Mouse (Mus musculus) CD4-positive, CD25-positive, alpha-beta regulatory T cell, adult 4 months (primary cell): ENCODE measurements around the gene Atp8b2. TPM values are rescaled to one million over a fixed set of nuclear protein-coding genes. Genes with fewer than 3 reads are reported as not detected.

Experiments
- ATAC-seq: one replicate; pipeline ENCODE4 v1.8.0; 2017
- polyA plus RNA-seq, 2 experiments: library from polyadenylated mRNA; unstranded; fragments of 100-300 nt; shearing (Covaris generic); gene quantifications; one replicate each; pipeline ENCODE4 v1.2.1; 2017

The Atp8b2 gene
- polyA plus RNA-seq, 2 experiments from 2014 or later, result 17.8 to 24.6 TPM

- no peak for ATAC-seq
Observed at GRCm38 (mm10) chr3:89957880-89958279, 5.4 kb downstream of the Atp8b2 start.

DNA sequence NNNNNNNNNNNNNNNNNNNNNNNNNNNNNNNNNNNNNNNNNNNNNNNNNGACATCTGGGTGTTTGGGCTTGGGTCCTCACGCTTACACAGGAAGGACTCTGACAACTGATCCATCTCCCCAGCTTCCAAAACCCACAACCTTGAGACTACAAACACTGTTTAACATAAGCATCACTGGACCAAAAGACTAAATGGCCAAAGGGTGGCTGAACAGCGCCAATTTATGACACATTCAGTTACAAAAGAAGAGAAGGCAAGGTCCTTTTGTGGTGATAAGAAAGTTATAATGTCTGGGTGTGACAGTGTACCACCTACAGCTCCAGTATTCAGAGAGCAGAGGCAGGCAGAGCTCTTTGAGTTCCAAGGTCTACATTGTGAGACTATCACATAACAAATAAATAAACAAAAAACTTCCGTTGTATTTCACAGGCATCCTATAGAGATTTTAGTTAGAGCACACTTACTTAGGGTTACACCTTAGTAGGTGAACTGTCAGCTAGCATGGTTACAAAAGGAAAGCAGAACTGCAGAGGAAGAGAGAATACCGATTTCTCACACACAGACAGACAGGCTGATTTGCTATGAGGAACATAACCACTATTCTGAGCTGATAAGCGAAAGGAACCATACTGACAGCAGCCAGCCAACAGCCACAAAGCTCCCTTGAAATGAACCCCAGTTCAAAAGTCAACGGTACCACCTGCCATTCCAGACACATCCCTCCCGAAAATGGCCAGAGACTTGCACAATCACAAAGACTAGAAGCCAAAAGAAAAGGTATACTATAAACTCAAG, 6.9 kb downstream of the Atp8b2 start:
- ATAC-seq, result no peak

- ATAC-seq, result peak; percentile 94
Observed at GRCm38 (mm10) chr3:89953420-89953819, 9.9 kb downstream of the Atp8b2 start.

DNA sequence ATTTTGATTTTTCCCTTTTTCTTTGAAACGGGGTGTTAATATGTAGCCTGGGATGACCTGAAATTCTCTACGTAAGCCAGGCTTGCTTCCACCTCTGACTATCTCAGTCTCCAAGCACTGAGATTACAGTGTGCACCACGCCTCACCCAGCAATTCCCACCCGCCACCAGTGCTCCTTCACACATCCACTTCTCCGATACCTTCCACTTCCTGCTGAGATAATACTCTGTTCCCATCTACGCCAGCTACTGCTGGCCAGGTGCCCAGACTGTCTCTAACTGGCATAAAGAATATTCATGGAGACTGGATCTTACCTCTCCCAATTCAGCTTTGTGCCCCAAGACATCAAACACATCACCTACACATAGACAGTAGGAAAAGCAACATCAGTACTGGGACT, 14.7 kb downstream of the Atp8b2 start:
- ATAC-seq, result no peak

DNA sequence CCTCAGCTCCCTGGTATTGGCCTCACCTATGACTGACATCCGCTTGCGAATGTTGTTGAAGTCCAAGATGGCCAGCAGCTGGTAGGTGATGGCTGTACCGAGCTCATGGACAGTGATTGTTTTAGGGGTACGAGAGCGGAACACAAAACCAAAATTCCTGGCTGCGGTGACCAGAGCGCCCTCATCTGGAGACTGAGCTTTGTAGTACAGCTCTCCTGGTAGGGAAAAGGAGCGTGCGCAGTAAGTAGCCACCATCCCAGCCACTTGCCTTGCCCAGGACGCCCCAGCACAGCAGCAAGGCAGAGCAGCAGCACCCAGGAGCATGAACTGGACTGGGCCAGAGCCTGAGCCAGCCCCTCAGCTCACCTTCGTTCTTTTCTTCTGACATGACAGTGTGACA, 15.3 kb downstream of the Atp8b2 start:
- ATAC-seq, result no peak

DNA sequence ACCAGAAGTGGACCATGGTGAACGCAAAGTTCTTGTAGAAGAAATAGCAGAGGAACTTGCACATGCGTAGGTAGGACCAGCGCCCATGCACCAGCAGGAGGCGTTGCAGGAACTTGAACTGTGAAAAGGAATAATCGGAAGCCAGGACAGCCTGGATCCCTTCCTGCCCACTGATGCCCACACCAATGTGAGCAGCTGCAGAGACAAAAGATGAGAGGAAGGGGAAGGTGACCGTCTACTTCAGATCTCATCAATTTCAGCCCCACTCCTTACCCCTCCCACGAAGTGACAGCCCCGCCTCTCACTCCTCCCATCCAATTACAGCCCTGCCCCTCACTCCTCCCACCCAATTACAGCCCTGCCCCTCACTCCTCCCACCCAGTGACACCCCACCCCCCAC, 18.3 kb downstream of the Atp8b2 start:
- ATAC-seq, result no peak

DNA sequence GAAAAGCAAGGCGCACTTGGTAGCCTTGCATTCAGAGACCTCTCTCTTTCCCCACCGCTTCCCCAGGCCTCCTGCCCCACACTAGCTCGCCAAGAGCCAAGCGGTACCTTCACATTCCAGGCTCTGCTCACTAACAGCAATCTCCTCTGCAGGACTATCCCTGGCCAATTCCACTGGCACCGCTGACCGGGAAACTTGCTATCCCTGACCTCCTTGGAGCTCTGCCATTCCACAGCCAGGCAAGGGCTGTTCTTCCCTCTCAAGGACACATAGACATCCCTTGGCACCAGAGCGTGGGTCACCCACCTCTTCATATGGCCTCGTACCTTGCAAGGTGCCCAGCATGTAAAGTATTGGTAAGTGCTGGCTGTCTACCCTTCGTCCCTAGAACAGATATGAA, 20.4 kb downstream of the Atp8b2 start:
- ATAC-seq, result no peak

DNA sequence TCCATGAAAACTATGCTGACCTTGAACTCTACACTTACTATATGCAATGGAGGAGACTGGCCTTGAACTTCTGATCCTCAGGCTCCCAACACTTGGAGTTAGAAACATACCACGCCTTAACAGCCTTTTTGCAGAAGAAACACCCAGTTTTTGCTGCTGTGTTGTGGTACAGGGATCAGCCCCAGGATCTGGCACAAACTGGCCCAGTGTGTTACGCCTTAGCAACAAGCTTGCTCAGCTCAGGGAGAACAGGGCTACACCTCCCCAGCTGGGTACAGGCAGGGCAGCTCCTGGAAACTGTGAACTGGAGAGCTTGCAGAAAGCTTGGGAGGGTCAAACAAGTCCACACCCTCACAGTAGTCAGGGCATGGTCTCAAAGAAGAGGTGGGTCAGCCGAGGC, 26.8 kb downstream of the Atp8b2 start:
- no peak for ATAC-seq

- ATAC-seq, result no peak
Observed at GRCm38 (mm10) chr3:89932925-89933324, 30.4 kb downstream of the Atp8b2 start.

DNA sequence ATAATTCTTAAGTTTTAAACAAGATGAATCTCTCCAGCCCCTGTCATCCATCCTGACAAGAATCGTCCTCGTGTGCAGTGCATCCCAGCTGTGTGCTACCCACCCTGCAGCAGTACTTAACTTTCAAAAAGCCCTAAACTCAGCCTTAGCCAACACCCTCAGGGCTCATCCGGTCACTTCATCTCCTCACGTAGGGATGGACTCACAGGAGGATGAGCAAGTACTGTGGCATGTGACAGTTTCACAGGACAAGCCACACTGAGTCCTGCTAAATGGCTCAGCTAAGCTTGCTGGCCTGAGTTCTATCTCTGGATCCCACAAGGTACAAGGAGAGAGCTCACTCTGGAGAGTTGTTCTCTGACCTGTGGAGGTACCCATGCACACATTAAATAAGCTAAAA, 34.4 kb downstream of the Atp8b2 start:
- ATAC-seq, result no peak

- ATAC-seq, result no peak
Observed at GRCm38 (mm10) chr3:89926440-89926839, 36.9 kb downstream of the Atp8b2 start.

- ATAC-seq, result no peak
Observed at GRCm38 (mm10) chr3:89920711-89921110, 42.6 kb downstream of the Atp8b2 start.

- ATAC-seq, result no peak
Observed at GRCm38 (mm10) chr3:89917408-89917807, 45.9 kb downstream of the Atp8b2 start.

DNA sequence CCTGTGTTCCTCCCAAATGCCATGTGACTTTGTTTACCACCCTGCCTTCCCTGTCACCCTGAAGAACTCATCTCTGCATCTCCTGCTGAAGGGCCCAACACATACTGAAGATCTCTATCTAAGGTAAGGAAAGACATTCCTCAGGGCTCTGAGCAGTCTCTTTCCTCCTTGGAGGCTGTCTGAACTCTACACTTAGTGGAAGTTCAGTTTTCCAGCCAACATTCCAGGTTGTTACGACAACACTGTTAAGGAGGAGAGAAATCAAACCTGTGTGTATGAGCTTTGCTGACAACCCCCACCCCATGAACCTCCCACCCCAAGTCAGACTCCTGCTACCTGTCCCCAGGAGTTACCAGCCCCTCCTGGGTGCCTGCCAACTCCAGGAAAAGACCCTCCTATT, 46.7 kb downstream of the Atp8b2 start:
- no peak for ATAC-seq

DNA sequence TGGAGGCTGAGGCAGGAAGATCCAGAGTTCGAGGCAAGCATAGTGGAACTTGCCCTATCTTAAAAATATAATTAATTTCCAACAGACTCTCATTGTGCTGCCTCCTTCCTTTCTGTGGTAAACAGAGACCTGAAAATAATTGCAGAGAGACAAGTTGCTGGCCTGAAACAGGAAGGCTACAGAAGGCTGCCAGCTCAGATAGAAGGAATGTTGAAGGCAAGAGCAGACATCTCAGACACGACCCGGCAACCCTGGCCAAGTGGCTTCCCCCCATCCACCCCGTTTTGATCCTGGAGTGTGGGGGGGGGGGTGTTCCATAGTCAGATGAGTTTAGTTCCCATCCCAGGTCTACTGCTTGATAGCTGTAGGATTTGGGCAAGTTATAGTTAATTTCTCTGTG, 48.6 kb downstream of the Atp8b2 start:
- ATAC-seq, result no peak

DNA sequence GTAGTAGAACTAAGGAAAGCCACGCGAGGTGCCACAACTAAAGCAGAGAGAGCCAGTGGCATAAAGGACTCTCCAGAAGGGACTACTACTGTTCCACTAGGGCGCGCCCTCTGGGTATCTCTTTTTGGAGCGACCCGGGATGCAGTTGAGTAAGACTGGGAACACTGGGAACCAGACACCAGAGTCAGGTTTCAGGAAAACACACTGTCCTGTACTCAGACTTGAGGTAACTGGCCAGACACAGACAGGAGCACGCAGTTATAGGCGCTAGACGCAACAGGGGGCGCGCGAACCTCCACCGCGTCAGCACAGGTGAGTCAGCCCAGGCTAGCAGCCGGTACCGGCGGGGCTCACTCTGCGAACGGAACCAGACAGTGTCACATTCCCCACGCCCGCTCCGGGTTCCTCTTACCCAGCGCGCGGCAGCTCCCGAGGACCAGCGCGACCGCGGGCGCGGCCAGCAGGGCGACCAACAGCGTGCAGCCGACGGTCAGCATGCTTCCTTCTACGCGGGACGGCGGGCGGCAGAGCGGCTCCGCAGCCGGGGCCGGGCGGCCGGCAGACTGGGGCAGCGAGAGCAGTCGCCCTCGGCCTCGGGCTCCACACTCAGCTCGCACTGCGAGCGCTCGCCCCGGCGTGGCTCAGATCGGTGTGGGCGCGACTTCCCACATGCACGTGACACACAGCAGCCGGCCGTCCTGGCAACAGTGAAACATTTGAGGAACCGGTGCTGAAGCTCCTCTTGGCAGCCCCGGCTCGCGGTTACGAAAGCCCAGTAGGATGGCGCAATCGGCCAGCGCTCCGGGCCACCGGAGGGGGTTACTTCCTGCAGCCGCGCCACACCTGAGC, 50.5 kb downstream of the Atp8b2 start, which contains the start of gene Il6ra:
Il6ra (minus strand) TSS at position 654 of the 849 bp plus-strand sequence.
- peak; percentile 76 for ATAC-seq

DNA sequence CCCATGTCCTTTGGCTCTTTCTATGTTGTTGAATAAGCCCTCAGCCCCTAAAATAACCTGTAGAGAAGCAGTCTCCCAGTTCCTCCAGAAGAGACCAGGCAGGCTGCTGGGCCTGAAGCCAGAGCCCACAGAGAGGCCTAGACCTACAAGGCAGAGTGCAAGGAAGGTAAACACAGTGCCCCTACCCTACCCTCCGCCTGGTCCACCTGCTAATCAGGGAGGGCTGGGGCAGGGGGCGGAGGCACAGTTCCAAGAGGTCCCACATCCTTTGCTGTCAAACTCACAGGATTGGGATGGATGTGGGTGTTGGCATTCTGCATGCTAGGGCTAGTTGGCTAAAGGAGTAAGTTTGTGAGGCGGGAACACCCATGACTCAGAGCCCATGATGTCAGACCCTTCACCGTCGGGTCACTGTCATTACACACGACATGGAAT, 51.2 kb downstream of the Atp8b2 start:
- no peak for ATAC-seq

DNA sequence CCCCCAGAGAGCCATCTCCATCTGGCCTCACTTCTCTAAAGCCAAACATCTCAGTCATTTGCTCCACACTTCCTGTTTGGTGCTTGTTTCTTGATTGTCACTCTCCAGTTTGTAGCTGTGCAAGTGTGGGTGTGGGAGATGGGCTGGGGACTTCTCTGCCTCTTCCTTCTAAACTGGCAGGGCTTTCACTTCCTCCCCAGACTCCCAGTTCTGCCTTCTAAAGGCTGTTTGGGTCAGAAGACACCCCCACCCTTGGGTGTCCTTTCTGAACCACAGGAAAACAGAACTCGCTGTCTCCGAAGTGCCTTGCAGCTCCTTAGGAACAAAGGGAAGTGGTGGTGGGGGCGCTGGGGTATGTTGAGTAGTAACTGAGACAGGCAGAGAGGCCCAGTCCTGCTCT, 52.1 kb downstream of the Atp8b2 start:
- ATAC-seq, result peak; percentile 14

GRCm38 (mm10) chr3:89909703-89910542, 53.4 kb downstream of the Atp8b2 start:
- ATAC-seq, result no peak

DNA sequence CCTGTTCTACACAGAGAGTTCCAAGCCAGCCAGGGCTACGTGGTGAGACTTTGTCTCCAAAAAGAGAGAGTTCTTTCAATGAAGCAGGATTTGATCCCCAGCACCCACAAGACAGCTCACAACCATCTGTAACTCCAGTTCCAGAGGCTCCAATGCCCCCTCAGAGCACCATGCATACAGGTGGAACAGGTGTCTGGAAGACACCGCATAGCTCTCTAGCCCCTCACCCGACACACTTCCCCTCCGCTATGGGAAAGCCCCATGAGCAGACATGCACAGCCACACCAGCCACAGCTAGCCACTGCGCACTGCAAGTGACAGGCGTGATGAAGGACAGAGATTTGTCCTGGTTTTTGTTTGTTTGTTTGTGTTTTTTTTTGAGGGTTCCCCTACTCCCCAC, 54.5 kb downstream of the Atp8b2 start:
- peak; percentile 42 for ATAC-seq

DNA sequence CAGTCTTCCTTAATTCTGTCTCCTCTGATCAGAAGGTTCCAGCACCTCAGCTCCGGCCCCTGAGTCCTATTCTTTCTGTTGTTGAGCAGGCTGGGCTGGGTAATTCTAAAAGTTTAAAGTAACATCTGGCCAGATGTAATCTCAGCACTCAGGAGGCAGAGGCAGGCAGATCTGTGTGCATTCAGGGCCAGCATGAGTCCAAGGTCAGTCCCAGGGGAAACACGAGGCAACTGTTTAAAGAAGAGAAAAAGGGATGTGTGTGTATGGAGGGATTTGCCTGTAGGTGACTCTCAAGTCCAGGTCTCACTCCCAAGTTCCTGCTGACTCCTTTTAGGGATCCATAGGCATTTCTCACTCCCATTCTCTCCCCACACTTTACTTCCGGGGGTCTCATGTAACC, 55.5 kb downstream of the Atp8b2 start:
- ATAC-seq, result no peak

DNA sequence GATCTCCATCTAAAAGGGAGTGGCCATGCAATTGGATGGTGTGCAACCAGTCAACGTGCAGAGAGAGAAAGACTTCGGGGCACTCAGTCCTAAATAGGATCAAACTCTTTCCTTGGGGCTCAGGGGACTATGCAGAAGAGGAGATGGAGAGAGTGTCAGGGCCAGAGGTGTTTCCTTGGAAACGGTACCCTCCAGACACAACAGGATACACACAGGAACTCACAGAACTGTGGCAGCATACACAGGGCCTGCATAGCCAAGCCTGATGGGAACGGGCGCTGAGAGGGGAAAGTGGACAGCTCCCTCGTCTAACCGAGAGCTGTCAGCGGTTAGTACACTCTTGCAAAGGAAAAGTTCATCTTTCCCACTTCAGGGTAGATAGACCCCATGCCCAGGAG, 63.8 kb downstream of the Atp8b2 start:
- peak; percentile 59 for ATAC-seq
